Mouse (Mus musculus) duodenum, adult 2 months (tissue): Measurements from ENCODE around the gene Coq9. TPM values are rescaled to one million over a fixed set of nuclear protein-coding genes. Genes with fewer than 3 reads are reported as not detected.

Experiments
- polyA plus RNA-seq: library from polyadenylated mRNA; depleted of rRNA; stranded (reverse); fragments of >200 nt; gene quantifications from 2 replicates; pipeline ENCODE4 v1.2.3, GENCODE M21; 2012; ENCODE audit warnings: low replicate concordance; rRNA removed

Gene Coq9
- polyA plus RNA-seq: 237 and 242 TPM in 2 replicates

GRCm38 (mm10) chr8:94837662-94838574, at the start of gene Coq9, which contains the start of gene Ciapin1:
Gene Coq9, plus strand, starts transcription at chr8:94838321.
Gene Ciapin1, minus strand, starts transcription at chr8:94838358.

DNA sequence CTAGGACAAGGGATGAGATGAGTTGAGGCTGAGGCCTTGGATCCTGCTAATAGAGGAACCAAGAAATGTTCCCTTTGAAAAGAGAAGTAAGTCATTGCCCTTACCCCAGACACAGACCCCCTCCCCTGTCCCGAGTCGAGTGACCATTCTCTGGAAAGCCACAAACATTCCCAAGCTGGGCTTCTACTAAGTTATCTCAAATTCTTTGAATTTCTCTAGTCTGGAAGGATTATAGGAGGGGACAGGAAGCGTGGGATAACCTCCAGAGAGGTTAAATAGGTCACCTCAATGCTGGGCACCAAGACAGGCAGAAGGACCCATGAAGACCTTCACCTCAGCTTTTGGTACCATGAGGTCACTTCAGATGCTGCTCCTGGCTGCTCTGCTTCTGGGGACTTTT, 28.0 kb upstream of the Coq9 start, which contains the start of gene Ccl17:
TSS of gene Ccl17 (plus strand) at position 301 of the 400 bp plus-strand sequence.

DNA sequence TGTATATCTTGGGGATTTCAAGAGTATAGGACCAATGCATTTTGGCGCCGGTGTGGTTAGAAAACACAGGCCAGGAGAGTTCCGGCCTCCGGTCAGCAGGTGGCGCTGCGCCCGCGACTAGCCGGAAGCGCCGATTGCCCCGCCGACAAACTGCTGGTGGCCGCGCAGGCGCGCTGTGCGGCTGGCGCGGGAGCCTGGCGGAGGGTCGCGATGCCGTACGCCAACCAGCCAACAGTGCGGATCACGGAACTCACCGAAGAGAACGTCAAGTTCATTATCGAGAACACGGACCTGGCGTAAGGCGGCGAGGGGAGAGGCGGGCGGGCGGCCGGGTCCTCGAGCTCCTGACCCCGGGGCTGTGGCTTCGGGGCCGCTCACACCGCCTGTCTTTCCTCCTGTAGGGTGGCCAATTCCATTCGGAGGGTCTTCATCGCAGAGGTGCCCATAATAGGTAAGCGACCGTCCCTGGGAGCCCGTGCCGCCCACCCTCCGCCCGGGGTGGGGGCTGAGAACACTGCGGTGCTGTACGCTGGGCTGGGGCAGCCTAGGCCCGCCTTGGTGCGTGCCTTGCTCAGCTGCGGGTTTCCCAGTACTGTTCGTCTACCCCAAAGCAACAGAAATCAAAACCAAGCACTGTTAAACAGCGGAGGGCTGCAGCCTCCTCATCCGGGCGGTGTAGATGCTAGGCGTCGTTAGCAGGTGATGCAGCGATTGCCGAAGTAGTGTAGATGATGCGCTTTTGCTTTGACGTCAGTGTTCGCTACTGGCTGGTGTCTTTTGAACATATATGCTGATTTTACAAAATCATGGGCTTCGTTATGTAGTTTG, 19.4 kb downstream of the Coq9 start, which contains the start of gene Polr2c:
TSS of gene Polr2c (plus strand) at position 105 of the 828 bp plus-strand sequence.

GRCm38 (mm10) chr8:94876197-94876730, 38.1 kb downstream of the Coq9 start, which contains the start of gene Dok4:
Gene Dok4, minus strand, starts transcription at chr8:94876330.

Other genes with a start within 250 kb of the Coq9 start
- 1.6 and 1.9 TPM in 2 replicates for gene Rspry1, start 236.4 kb upstream of the Coq9 start, polyA plus RNA-seq
- gene Fam192a, start 236.3 kb upstream of the Coq9 start, polyA plus RNA-seq: 23.5 and 24.4 TPM in 2 replicates
- gene Arl2bp, start 171.7 kb upstream of the Coq9 start, polyA plus RNA-seq: 45.4 and 52.0 TPM in 2 replicates
- 48.1 and 54.6 TPM in 2 replicates for gene Pllp, start 142.0 kb upstream of the Coq9 start, polyA plus RNA-seq
- 1.0 and 3.1 TPM in 2 replicates for gene Ccl22, start 92.7 kb upstream of the Coq9 start, polyA plus RNA-seq
- 115 and 144 TPM in 2 replicates for gene Cx3cl1, start 66.3 kb upstream of the Coq9 start, polyA plus RNA-seq
- gene Ccl17, start 27.9 kb upstream of the Coq9 start, polyA plus RNA-seq: 1.1 TPM in 1 of 2 replicates, not detected in the other
- gene Ciapin1, start within 50 bp of the Coq9 start, polyA plus RNA-seq: 77.8 and 124 TPM in 2 replicates
- 36.8 and 50.6 TPM in 2 replicates for gene Polr2c, start 19.1 kb downstream of the Coq9 start, polyA plus RNA-seq
- gene Dok4, start 38.0 kb downstream of the Coq9 start, polyA plus RNA-seq: 43.2 and 98.0 TPM in 2 replicates
- 7.1 and 8.5 TPM in 2 replicates for gene Ccdc102a, start 79.8 kb downstream of the Coq9 start, polyA plus RNA-seq
- gene Adgrg5, start 85.4 kb downstream of the Coq9 start, polyA plus RNA-seq: 7.2 and 10.5 TPM in 2 replicates
- gene Adgrg1, start 136.4 kb downstream of the Coq9 start, polyA plus RNA-seq: 29.3 and 63.5 TPM in 2 replicates
- 4.8 and 5.7 TPM in 2 replicates for gene Adgrg3, start 179.4 kb downstream of the Coq9 start, polyA plus RNA-seq
- gene Drc7, start 216.8 kb downstream of the Coq9 start, polyA plus RNA-seq: not detected in 2 replicates
- 13.4 and 16.4 TPM in 2 replicates for gene Katnb1, start 242.9 kb downstream of the Coq9 start, polyA plus RNA-seq